Comparison of ENCODE assay signal across 22 mouse cellular contexts in the genomic region with DNA sequence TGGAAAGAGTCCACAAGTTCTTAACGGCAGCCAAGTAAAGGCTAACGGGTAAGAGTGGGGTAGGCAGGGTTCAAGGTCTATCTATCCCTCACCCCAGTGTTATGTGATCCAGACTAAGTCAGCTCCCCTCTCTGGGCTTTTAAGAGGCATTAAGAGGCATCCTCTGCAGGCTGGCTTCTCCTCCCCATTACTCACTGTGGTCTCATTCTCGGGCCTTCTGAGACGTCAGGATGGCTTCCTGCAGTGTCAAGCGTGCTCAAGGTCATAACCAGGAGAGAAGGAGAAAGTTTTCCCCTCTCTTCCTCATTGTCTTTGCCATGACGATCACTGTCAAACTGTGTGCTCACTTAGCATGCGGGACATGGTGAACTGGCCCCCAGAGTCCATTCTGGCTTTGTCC. TPM values are rescaled to one million over a fixed set of nuclear protein-coding genes. Genes with fewer than 3 reads are reported as not detected.
DNase-seq lines count a peak whose midpoint lies in the region; ATAC-seq and TF ChIP-seq lines count a peak whose summit lies in the region.
"Had no signal": no experiment of that assay in that cellular context is flagged by ENCODE, and none has a peak within 500 bp of the region (broad histone marks: within the 10 kb centered on the region; RNA-seq: fewer than 3 reads in every experiment).

No protein-coding gene starts in this region.

- no peak overlapping the region for H3K9ac ChIP-seq in kidney, embryonic 15.5 days
- no peak overlapping the region for H3K9ac ChIP-seq in midbrain, embryonic 11.5 days (ENCODE audit: low read length)
- peak overlapping the region; percentile 42 for H3K9ac ChIP-seq in heart, postnatal 0 days (replicated peaks; ENCODE audit: low read depth, low read length)
- H3K9ac ChIP-seq: forebrain, embryonic 12.5 days; hindbrain, embryonic 14.5 days; intestine, embryonic 15.5 days; liver, postnatal 0 days; midbrain, embryonic 15.5 days; stomach, embryonic 15.5 days had no signal

- H3K36me3 ChIP-seq in heart, embryonic 10.5 days: no peaks in the 10 kb centered on the region
- H3K36me3 ChIP-seq in kidney, embryonic 15.5 days: no peaks in the 10 kb centered on the region
- no peaks in the 10 kb centered on the region for H3K36me3 ChIP-seq in midbrain, embryonic 11.5 days (ENCODE audit: control insufficient read depth, insufficient read depth, low read length)
- no peaks in the 10 kb centered on the region for H3K36me3 ChIP-seq in midbrain, embryonic 10.5 days
- no peaks in the 10 kb centered on the region for H3K36me3 ChIP-seq in heart, postnatal 0 days (replicated peaks; ENCODE audit: control insufficient read depth, insufficient read depth, low read length)
- H3K36me3 ChIP-seq: forebrain, embryonic 12.5 days; intestine, embryonic 15.5 days; limb, embryonic 10.5 days; midbrain, embryonic 15.5 days; stomach, embryonic 15.5 days had no signal

- peak; percentile 46; the same call in 1 of the 2 replicates for ATAC-seq in kidney, embryonic 15.5 days (replicated peaks; ENCODE audit: low FRiP score)
- ATAC-seq in midbrain, embryonic 11.5 days (ENCODE audit: low FRiP score): no peak
- ATAC-seq in heart, postnatal 0 days (ENCODE audit: insufficient read depth, low read depth): no peak
- ATAC-seq: intestine, embryonic 15.5 days; liver, postnatal 0 days; midbrain, embryonic 15.5 days had no signal

- H3K27ac ChIP-seq in heart, embryonic 10.5 days: peak overlapping the region; percentile 84
- H3K27ac ChIP-seq in kidney, embryonic 15.5 days: 0 out of 2 replicates have a peak overlapping the region, but pooled peaks have one; percentile 6
- no peak overlapping the region for H3K27ac ChIP-seq in midbrain, embryonic 11.5 days (ENCODE audit: low read depth, low read length)
- no peak overlapping the region for H3K27ac ChIP-seq in midbrain, embryonic 10.5 days (replicated peaks)
- H3K27ac ChIP-seq in heart, postnatal 0 days (ENCODE audit: low read depth): peak overlapping the region; percentile 86
- H3K27ac ChIP-seq: forebrain, embryonic 12.5 days; gastrocnemius, adult 2 months; hindbrain, embryonic 14.5 days; intestine, embryonic 15.5 days; limb, embryonic 10.5 days; midbrain, embryonic 15.5 days; stomach, embryonic 15.5 days had no signal

- H3K9me3 ChIP-seq in heart, embryonic 10.5 days: no peaks in the 10 kb centered on the region
- no peaks in the 10 kb centered on the region for H3K9me3 ChIP-seq in kidney, embryonic 15.5 days (replicated peaks)
- H3K9me3 ChIP-seq in midbrain, embryonic 11.5 days (ENCODE audit: control insufficient read depth, low read length): no peaks in the 10 kb centered on the region
- no peaks in the 10 kb centered on the region for H3K9me3 ChIP-seq in midbrain, embryonic 10.5 days (replicated peaks)
- H3K9me3 ChIP-seq in heart, postnatal 0 days (replicated peaks; ENCODE audit: control insufficient read depth, low read length): no peaks in the 10 kb centered on the region
- H3K9me3 ChIP-seq: forebrain, embryonic 12.5 days; intestine, embryonic 15.5 days; limb, embryonic 10.5 days; midbrain, embryonic 15.5 days; stomach, embryonic 15.5 days had no signal

- H3K27me3 ChIP-seq in heart, embryonic 10.5 days (ENCODE audit: insufficient read depth, poor library complexity, severe bottlenecking): no peaks in the 10 kb centered on the region
- peaks cover 24% of the 10 kb centered on the region; the same call in 1 of the 2 replicates for H3K27me3 ChIP-seq in kidney, embryonic 15.5 days
- H3K27me3 ChIP-seq in midbrain, embryonic 11.5 days (ENCODE audit: control insufficient read depth, insufficient read depth, low read length): no peaks in the 10 kb centered on the region
- H3K27me3 ChIP-seq in midbrain, embryonic 10.5 days (ENCODE audit: low read depth, poor library complexity, severe bottlenecking): peaks cover 58% of the 10 kb centered on the region
- H3K27me3 ChIP-seq in heart, postnatal 0 days (ENCODE audit: control insufficient read depth, insufficient read depth, low read length): no peaks in the 10 kb centered on the region
- H3K27me3 ChIP-seq: forebrain, embryonic 12.5 days; intestine, embryonic 15.5 days; midbrain, embryonic 15.5 days; stomach, embryonic 15.5 days had no signal

- TF ChIP-seq CTCF in heart, postnatal 0 days (IDR thresholded peaks at IDR 0.05; ENCODE audit: low read depth): no peak

- no peak overlapping the region for H3K4me2 ChIP-seq in kidney, embryonic 15.5 days
- no peak overlapping the region for H3K4me2 ChIP-seq in midbrain, embryonic 11.5 days
- no peak overlapping the region for H3K4me2 ChIP-seq in heart, postnatal 0 days (ENCODE audit: low read depth, low read length)
- H3K4me2 ChIP-seq: forebrain, embryonic 12.5 days; hindbrain, embryonic 14.5 days; intestine, embryonic 15.5 days; midbrain, embryonic 15.5 days; stomach, embryonic 15.5 days had no signal

- no peak for TF ChIP-seq EP300 in heart, postnatal 0 days (IDR thresholded peaks at IDR 0.05; ENCODE audit: low read depth)

- WGBS in heart, embryonic 10.5 days: 53% methylated on average over 7 of the region's 7 CpGs
- WGBS in kidney, embryonic 15.5 days: 50% methylated on average over 7 of the region's 7 CpGs
- 73% methylated on average over 7 of the region's 7 CpGs for WGBS in midbrain, embryonic 11.5 days
- 77% methylated on average over 7 of the region's 7 CpGs for WGBS in midbrain, embryonic 10.5 days
- 47% methylated on average over 7 of the region's 7 CpGs for WGBS in heart, postnatal 0 days

- no peak for DNase-seq in heart, embryonic 10.5 days (ENCODE audit: low spot score)
- no peak for DNase-seq in heart, adult 9 months (ENCODE audit: low spot score in 2 of 2)
- DNase-seq in kidney, adult 8-10 months: no peak
- DNase-seq in midbrain, embryonic 11.5 days (ENCODE audit: low spot score, missing footprints): peak; percentile 68
- DNase-seq in midbrain, embryonic 10.5 days (ENCODE audit: low spot score): no peak
- DNase-seq in heart, postnatal 0 days (ENCODE audit: low spot score): no peak
- DNase-seq in retina, postnatal 1 day: no peak
- DNase-seq: adrenal gland, postnatal 36 days; cerebellum, adult 18-20 months; cerebellum, postnatal 25 days; liver, postnatal 0 days; right cerebral cortex, postnatal 25 days had no signal

- no peak overlapping the region for H3K4me3 ChIP-seq in heart, embryonic 10.5 days
- H3K4me3 ChIP-seq in kidney, embryonic 15.5 days (replicated peaks): no peak overlapping the region
- H3K4me3 ChIP-seq in midbrain, embryonic 11.5 days (ENCODE audit: low read depth, low read length): no peak overlapping the region
- H3K4me3 ChIP-seq in midbrain, embryonic 10.5 days: no peak overlapping the region
- no peak overlapping the region for H3K4me3 ChIP-seq in heart, postnatal 0 days (ENCODE audit: low read depth, low read length)
- H3K4me3 ChIP-seq: forebrain, embryonic 12.5 days; gastrocnemius, adult 2 months; intestine, embryonic 15.5 days; limb, embryonic 10.5 days; midbrain, embryonic 15.5 days; myocyte; stomach, embryonic 15.5 days had no signal

- peaks cover 20% of the 10 kb centered on the region for H3K4me1 ChIP-seq in heart, embryonic 10.5 days
- H3K4me1 ChIP-seq in kidney, embryonic 15.5 days: peaks cover 11% of the 10 kb centered on the region; the same call in 1 of the 2 replicates
- H3K4me1 ChIP-seq in midbrain, embryonic 11.5 days (ENCODE audit: control insufficient read depth, insufficient read depth, low read length): no peaks in the 10 kb centered on the region
- peaks cover 7% of the 10 kb centered on the region for H3K4me1 ChIP-seq in midbrain, embryonic 10.5 days
- H3K4me1 ChIP-seq in heart, postnatal 0 days (ENCODE audit: control insufficient read depth, insufficient read depth): peaks cover 8% of the 10 kb centered on the region; the same call in 1 of the 2 replicates
- H3K4me1 ChIP-seq: intestine, embryonic 15.5 days had no signal

RNA-seq across cellular contexts. Expression of gene Adrb1, which starts 52.5 kb away (rescaled TPM):
- polyA plus RNA-seq in heart, embryonic 10.5 days (2016; fragmentation: Nextera tagmentation; extraction: Ambion mirVana): 0.65 and 1.3 TPM in 2 replicates
- 0.23 and 0.36 TPM in 2 replicates for polyA plus RNA-seq in kidney, embryonic 15.5 days (2015; fragmentation: Nextera tagmentation; extraction: Ambion mirVana)
- 0.15 and 0.28 TPM in 2 replicates for polyA plus RNA-seq in midbrain, embryonic 11.5 days (2014; fragmentation: Nextera tagmentation; extraction: Ambion mirVana)
- polyA plus RNA-seq in midbrain, embryonic 10.5 days (2016; fragmentation: Nextera tagmentation; extraction: Ambion mirVana): 0.09 and 0.19 TPM in 2 replicates
- 30.2 and 31.3 TPM in 2 replicates for total RNA-seq in heart, postnatal 0 days (2014; rRNA removed; ENCODE audit: low replicate concordance)
- 10.9 and 11.7 TPM in 2 replicates for polyA plus RNA-seq in heart, postnatal 0 days (2015; fragmentation: Nextera tagmentation; extraction: Ambion mirVana)
- total RNA-seq: MEL had no signal

Comparison
In these comparisons a context has a peak if more than half of its experiments do, and no peak if none do; other contexts are left out.
1. H3K27ac ChIP-seq: peak in heart, embryonic 10.5 days (single experiment), kidney, embryonic 15.5 days (single experiment) and heart, postnatal 0 days (single experiment); none in midbrain, embryonic 11.5 days (single experiment) and midbrain, embryonic 10.5 days (single experiment).